Mouse (Mus musculus): ENCODE measurements around the gene Mthfd1l. TPM values are rescaled to one million over a fixed set of nuclear protein-coding genes. Genes with fewer than 3 reads are reported as not detected.
A peak's percentile ranks its signal among the peaks of the same experiment; 100 is the strongest.

Mthfd1l gene
- polyA plus RNA-seq, 1 experiment: 12.5 TPM

DNA sequence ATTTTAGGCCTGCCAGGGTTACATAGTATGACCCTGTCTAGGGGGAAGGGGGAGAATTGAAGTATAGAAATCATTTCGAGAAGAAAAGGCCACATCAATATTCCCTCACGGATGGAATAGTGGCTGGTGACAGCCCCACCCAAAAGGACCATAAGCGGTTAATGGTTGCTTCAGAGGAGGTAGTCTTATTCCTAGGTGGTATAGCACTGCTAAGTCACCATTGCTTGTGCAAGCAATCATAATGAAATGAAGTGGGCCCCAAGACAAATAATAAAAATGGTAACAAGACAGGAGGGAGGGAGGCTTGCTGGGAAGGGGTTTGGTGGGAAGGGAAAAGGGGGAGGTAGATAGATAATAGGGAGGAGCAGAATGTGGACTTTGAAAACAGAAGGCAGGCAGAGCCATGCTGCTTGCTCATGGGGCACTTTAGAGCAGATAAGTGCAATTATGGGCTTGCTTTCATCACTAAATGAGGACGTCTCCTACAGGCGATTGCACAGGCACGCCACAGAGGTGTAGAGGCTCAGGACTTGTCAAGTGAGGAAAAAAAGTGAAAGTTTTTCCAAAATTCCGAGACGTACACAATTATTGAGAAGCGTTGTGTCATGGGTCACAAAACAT lies 105.4 kb downstream of the Mthfd1l start:
- no peak overlapping the region for H3K4me3 ChIP-seq (replicated peaks; ENCODE audit: insufficient read depth, low read depth, low read length)
- H3K4me1 ChIP-seq (ENCODE audit: control insufficient read depth, insufficient read depth, low read length): peaks cover 9% of the 10 kb centered on the region
- H3K27me3 ChIP-seq (ENCODE audit: control insufficient read depth, insufficient read depth, low read length): no peaks in the 10 kb centered on the region
- TF ChIP-seq POLR2A (IDR thresholded peaks at IDR 0.05; ENCODE audit: borderline replicate concordance, insufficient read depth, low read length) (no peak), CTCF (IDR thresholded peaks at IDR 0.05; ENCODE audit: borderline replicate concordance, insufficient read depth, low read depth, low read length) (no peak)
- 93% methylated on average over 9 of the region's 9 CpGs for WGBS
- DNase-seq: no peak
- H3K27ac ChIP-seq (ENCODE audit: insufficient read depth, low read length): no peak overlapping the region

DNA sequence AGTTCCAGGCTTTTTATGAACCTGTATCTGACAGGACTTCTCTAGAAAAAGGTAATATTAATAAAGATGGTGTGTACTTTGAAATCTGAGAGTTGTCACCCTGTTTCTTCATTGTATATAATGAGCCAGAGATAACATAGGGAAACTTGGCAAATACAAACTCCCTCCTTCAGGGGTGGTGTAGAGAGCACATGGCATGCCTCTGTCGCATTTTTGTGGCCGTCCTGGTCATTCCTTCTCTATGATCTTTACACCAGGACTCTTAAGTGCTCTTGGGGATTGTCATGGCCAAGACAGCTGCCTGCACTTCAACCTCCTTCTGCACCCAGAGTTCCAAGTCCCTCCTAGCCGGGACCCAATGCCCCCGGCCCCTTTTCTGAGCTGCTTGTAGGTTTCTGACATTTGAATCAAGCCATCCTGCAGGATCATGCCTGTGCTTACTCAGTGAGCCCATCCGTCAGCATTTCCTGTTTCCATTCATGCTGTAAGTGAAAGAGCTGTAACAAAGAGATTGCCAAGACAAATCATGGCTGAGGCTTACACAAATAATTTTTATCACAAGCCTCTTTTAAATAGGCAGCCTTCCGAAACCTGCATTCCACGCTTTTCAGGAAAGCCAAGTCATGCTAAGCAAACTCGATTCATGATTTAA lies 106.2 kb downstream of the Mthfd1l start:
- 60% methylated on average over 8 of the region's 8 CpGs for WGBS
- H3K27me3 ChIP-seq (ENCODE audit: control insufficient read depth, insufficient read depth, low read length): no peaks in the 10 kb centered on the region
- no peak for TF ChIP-seq CTCF (IDR thresholded peaks at IDR 0.05; ENCODE audit: borderline replicate concordance, insufficient read depth, low read depth, low read length)
- TF ChIP-seq POLR2A (IDR thresholded peaks at IDR 0.05; ENCODE audit: borderline replicate concordance, insufficient read depth, low read length): no peak

DNA sequence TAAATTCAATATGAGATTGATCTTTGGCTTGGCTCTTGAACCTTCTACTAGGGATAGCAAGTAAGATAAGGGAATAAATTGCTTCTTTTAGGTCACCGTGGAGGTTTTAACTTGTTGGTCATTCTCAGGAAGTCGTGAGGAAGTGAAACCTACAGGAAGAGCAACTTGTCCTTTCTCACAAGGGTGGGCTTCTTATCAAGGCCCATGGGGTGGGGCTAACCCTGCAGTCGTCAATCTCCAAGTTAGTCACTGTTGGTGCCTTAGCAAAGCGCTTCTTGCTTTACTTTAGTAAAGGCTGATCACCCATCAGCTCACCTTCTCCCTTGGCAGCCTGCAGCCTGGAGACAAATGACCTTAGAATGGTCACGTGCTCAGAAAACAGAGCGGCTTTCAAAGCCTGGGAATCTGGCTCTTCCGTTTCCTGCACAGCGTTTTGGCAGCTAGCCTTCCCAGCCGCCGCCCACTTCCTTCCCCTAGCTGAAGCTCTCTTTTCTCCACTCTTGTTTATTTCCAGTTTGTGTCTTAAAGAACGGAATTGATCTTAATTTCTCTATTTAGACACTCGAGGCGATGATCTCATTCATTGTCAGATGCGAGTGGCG lies 106.8 kb downstream of the Mthfd1l start:
- H3K4me3 ChIP-seq (replicated peaks; ENCODE audit: insufficient read depth, low read depth, low read length): no peak overlapping the region
- peak in 1 of 2 experiments; percentile 43 for DNase-seq
- no peaks in the 10 kb centered on the region for H3K27me3 ChIP-seq (ENCODE audit: control insufficient read depth, insufficient read depth, low read length)
- H3K27ac ChIP-seq (ENCODE audit: insufficient read depth, low read length): no peak overlapping the region
- H3K4me1 ChIP-seq (ENCODE audit: control insufficient read depth, insufficient read depth, low read length): peaks cover 9% of the 10 kb centered on the region
- no peak for TF ChIP-seq POLR2A (IDR thresholded peaks at IDR 0.05; ENCODE audit: borderline replicate concordance, insufficient read depth, low read length)
- no peak for TF ChIP-seq CTCF (IDR thresholded peaks at IDR 0.05; ENCODE audit: borderline replicate concordance, insufficient read depth, low read depth, low read length)
- 70% methylated on average over 15 of the region's 15 CpGs for WGBS

More for the DNA sequence above, 106.2 kb downstream of the Mthfd1l start:
- DNase-seq: no peak
- Histone ChIP-seq H3K27ac (ENCODE audit: insufficient read depth, low read length) (peak overlapping the region; percentile 17; the same call in 1 of the 2 replicates), H3K4me3 (replicated peaks; ENCODE audit: insufficient read depth, low read depth, low read length) (no peak overlapping the region), H3K4me1 (ENCODE audit: control insufficient read depth, insufficient read depth, low read length) (peaks cover 9% of the 10 kb centered on the region)

DNA sequence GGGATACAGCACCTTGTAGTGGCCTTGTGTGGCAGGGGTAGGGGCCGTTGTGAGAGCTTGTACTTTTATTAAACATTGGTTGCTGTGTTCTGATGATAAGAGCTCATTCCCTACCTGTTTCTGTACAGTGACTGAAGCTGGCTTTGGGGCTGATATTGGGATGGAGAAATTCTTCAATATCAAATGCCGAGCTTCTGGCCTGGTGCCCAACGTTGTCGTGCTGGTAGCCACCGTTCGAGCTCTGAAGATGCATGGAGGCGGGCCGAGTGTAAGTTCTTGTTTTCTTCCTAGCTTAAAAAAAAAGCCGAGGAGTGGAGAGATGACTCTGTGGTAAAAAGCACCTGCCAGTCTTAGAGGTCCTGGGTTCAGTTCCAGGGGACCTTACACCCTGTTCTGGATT lies 110.7 kb downstream of the Mthfd1l start:
- TF ChIP-seq CTCF (IDR thresholded peaks at IDR 0.05; ENCODE audit: borderline replicate concordance, insufficient read depth, low read depth, low read length) (no peak), POLR2A (IDR thresholded peaks at IDR 0.05; ENCODE audit: borderline replicate concordance, insufficient read depth, low read length) (no peak)
- Histone ChIP-seq H3K4me3 (replicated peaks; ENCODE audit: insufficient read depth, low read depth, low read length) (no peak overlapping the region), H3K4me1 (ENCODE audit: control insufficient read depth, insufficient read depth, low read length) (peaks cover 7% of the 10 kb centered on the region), H3K27ac (ENCODE audit: insufficient read depth, low read length) (no peak overlapping the region), H3K27me3 (ENCODE audit: control insufficient read depth, insufficient read depth, low read length) (no peaks in the 10 kb centered on the region)
- WGBS: 60% methylated on average over 9 of the region's 9 CpGs
- DNase-seq: no peak

DNA sequence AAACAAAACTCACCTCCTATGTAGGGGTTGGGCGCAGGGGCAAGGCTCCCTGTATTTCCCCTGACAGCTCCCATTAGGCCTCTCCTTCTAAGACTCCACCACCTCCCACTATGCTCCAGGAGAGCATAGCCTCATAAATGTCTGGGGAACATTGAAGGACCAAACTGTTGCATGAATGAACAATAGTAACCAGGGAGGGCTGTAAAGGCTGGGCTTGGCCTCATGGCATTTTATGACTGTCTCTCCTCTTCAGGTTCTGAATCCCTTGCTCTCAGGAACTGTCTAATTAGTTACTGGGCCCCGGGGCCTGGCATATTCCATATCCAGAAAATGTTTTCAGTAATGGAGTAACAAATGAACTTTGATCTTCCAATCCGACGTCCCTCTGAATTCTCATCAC lies 112.0 kb downstream of the Mthfd1l start:
- TF ChIP-seq POLR2A (IDR thresholded peaks at IDR 0.05; ENCODE audit: borderline replicate concordance, insufficient read depth, low read length): no peak
- TF ChIP-seq CTCF (IDR thresholded peaks at IDR 0.05; ENCODE audit: borderline replicate concordance, insufficient read depth, low read depth, low read length): no peak
- no peak for DNase-seq
- 85% methylated on average over 4 of the region's 4 CpGs for WGBS
- Histone ChIP-seq H3K27ac (ENCODE audit: insufficient read depth, low read length) (no peak overlapping the region), H3K4me1 (ENCODE audit: control insufficient read depth, insufficient read depth, low read length) (peaks cover 6% of the 10 kb centered on the region), H3K4me3 (replicated peaks; ENCODE audit: insufficient read depth, low read depth, low read length) (no peak overlapping the region), H3K27me3 (ENCODE audit: control insufficient read depth, insufficient read depth, low read length) (no peaks in the 10 kb centered on the region)

DNA sequence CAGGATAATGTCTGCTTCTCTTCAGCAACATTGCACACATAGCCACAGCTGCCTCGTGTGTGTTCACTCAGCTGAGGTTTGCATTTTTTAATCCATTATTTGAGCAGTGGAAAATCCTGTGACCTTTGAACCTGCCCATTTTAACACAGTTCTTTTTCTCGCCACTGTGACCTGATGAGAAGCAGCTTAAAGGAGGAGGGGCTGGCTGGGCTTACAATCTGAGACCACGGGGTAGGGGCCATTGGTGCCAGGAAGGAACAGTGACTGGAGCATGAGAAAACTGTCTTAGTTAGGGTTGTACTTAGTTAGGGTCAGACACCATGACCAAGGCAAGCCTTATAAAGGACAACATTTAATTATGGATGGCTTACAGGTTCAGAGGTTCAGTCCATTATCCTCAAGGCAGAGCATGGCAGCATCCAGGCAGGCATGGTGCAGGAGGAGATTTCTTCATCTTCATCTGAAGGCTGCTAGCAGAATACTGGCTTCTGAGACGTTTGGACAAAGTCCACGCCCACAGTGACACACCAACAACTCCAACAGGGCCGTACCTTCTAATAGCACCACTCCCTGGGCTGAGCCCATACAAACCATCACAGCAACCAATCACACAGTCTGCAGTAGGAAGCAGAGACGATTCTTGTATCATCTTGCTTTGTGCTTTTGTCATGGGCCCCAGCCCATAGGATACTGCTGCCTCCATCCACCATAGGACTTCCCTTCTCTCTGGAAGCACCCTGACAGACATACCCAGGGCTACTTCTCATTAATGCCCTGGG lies 112.6 kb downstream of the Mthfd1l start:
- 72% methylated on average over 7 of the region's 7 CpGs for WGBS
- Histone ChIP-seq H3K4me1 (ENCODE audit: control insufficient read depth, insufficient read depth, low read length) (peaks cover 6% of the 10 kb centered on the region), H3K4me3 (replicated peaks; ENCODE audit: insufficient read depth, low read depth, low read length) (no peak overlapping the region), H3K27me3 (ENCODE audit: control insufficient read depth, insufficient read depth, low read length) (no peaks in the 10 kb centered on the region), H3K27ac (ENCODE audit: insufficient read depth, low read length) (no peak overlapping the region)
- no peak for DNase-seq
- TF ChIP-seq CTCF (IDR thresholded peaks at IDR 0.05; ENCODE audit: borderline replicate concordance, insufficient read depth, low read depth, low read length) (no peak), POLR2A (IDR thresholded peaks at IDR 0.05; ENCODE audit: borderline replicate concordance, insufficient read depth, low read length) (no peak)

DNA sequence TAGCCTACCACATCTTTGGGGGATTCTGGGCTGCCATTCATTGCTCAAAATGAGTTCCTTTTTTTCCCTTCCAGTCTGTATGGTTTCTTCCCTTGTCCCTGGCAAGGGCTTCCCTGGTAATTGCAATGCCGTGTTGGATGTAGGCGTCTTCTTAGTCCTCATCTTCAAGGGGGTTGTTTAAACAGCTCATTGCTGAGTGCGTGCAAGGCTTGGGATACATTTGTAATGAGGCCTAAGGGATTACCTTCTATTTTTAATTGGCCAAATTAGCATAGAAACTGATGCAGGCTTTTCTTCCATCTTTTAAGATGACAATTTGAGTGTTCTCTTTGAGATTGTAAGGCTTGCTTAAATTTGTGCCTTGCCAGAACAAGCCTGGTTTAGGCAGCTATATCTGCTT lies 114.6 kb downstream of the Mthfd1l start:
- TF ChIP-seq POLR2A (IDR thresholded peaks at IDR 0.05; ENCODE audit: borderline replicate concordance, insufficient read depth, low read length) (no peak), CTCF (IDR thresholded peaks at IDR 0.05; ENCODE audit: borderline replicate concordance, insufficient read depth, low read depth, low read length) (no peak)
- no peak overlapping the region for H3K4me3 ChIP-seq (replicated peaks; ENCODE audit: insufficient read depth, low read depth, low read length)
- 96% methylated on average over 3 of the region's 3 CpGs for WGBS
- no peak for DNase-seq
- peaks cover 6% of the 10 kb centered on the region for H3K4me1 ChIP-seq (ENCODE audit: control insufficient read depth, insufficient read depth, low read length)
- no peak overlapping the region for H3K27ac ChIP-seq (ENCODE audit: insufficient read depth, low read length)
- no peaks in the 10 kb centered on the region for H3K27me3 ChIP-seq (ENCODE audit: control insufficient read depth, insufficient read depth, low read length)
